Mouse (Mus musculus) layer of hippocampus, postnatal 36 days (tissue): ENCODE data around the gene Ces2h. TPM values are rescaled to one million over a fixed set of nuclear protein-coding genes. Genes with fewer than 3 reads are reported as not detected.

Experiments
- total RNA-seq, 2 experiments: library from RNA; stranded (reverse); gene quantifications; 2 replicates each; pipeline ENCODE4 v1.2.3; 2021

The Ces2h gene
- total RNA-seq, 2 experiments from 2014 or later: not detected

Other genes with a start within 250 kb of the Ces2h start
- gene Ces2b, start 169.3 kb upstream of the Ces2h start, total RNA-seq: under 1 TPM in 1 of 2 experiments, not detected in 1; 0.22 TPM
- not detected for gene Ces2c, start 153.8 kb upstream of the Ces2h start, total RNA-seq
- gene Ces2e, start 74.6 kb upstream of the Ces2h start, total RNA-seq: not detected
- gene Ces2f, start 53.5 kb upstream of the Ces2h start, total RNA-seq: not detected
- not detected for gene Ces2g, start 39.1 kb upstream of the Ces2h start, total RNA-seq
- gene Ces3a, start 47.7 kb downstream of the Ces2h start, total RNA-seq: not detected
- not detected for gene Ces3b, start 82.9 kb downstream of the Ces2h start, total RNA-seq
- gene Ces4a, start 130.9 kb downstream of the Ces2h start, total RNA-seq: not detected
- 10 to 100 TPM; 20.1 to 24.7 TPM for gene Cbfb, start 169.8 kb downstream of the Ces2h start, total RNA-seq
- 10 to 100 TPM; 36.5 to 39.2 TPM for gene D230025D16Rik, start 224.3 kb downstream of the Ces2h start, total RNA-seq